Mouse (Mus musculus): Measurements from ENCODE around the gene Klre1. TPM values are rescaled to one million over a fixed set of nuclear protein-coding genes. Genes with fewer than 3 reads are reported as not detected.

Klre1 gene
- polyA plus RNA-seq, 1 experiment from 2014 or later: not detected

- 65% methylated on average over 6 of the region's 6 CpGs for WGBS
- Histone ChIP-seq H3K4me3 (replicated peaks) (no peak overlapping the region), H3K27me3 (no peaks in the 10 kb centered on the region), H3K9me3 (replicated peaks) (no peaks in the 10 kb centered on the region), H3K9ac (no peak overlapping the region), H3K27ac (no peak overlapping the region), H3K4me1 (no peaks in the 10 kb centered on the region), H3K36me3 (peaks cover 41% of the 10 kb centered on the region), H3K4me2 (no peak overlapping the region)
- 0 out of 2 replicates have a peak, but pooled peaks have one; percentile 67 for ATAC-seq (replicated peaks; ENCODE audit: low FRiP score)
These were observed 33.7 kb upstream of the Klre1 start for GRCm38 (mm10) chr6:129543709-129544606.

- no peak overlapping the region for H3K27ac ChIP-seq
- peaks cover 10% of the 10 kb centered on the region; the same call in 1 of the 2 replicates for H3K36me3 ChIP-seq
- 82% methylated on average over 2 of the region's 2 CpGs for WGBS
- no peaks in the 10 kb centered on the region for H3K9me3 ChIP-seq (replicated peaks)
- H3K27me3 ChIP-seq: no peaks in the 10 kb centered on the region
- no peak overlapping the region for H3K9ac ChIP-seq
- H3K4me3 ChIP-seq (replicated peaks): no peak overlapping the region
- ATAC-seq (replicated peaks; ENCODE audit: low FRiP score): no peak
- no peak overlapping the region for H3K4me2 ChIP-seq
- H3K4me1 ChIP-seq: no peaks in the 10 kb centered on the region
These were observed 30.4 kb upstream of the Klre1 start for GRCm38 (mm10) chr6:129547277-129547676.

GRCm38 (mm10) chr6:129548009-129548408 lies 29.7 kb upstream of the Klre1 start:
- Histone ChIP-seq H3K4me3 (replicated peaks) (no peak overlapping the region), H3K27ac (no peak overlapping the region), H3K36me3 (peaks cover 3% of the 10 kb centered on the region; the same call in 1 of the 2 replicates), H3K27me3 (no peaks in the 10 kb centered on the region), H3K4me1 (no peaks in the 10 kb centered on the region), H3K9me3 (replicated peaks) (no peaks in the 10 kb centered on the region), H3K9ac (no peak overlapping the region), H3K4me2 (no peak overlapping the region)
- 61% methylated on average over 3 of the region's 3 CpGs for WGBS
- no peak for ATAC-seq (replicated peaks; ENCODE audit: low FRiP score)

- Histone ChIP-seq H3K4me1 (peaks cover 14% of the 10 kb centered on the region; the same call in 1 of the 2 replicates), H3K9me3 (replicated peaks) (no peaks in the 10 kb centered on the region), H3K4me3 (replicated peaks) (no peak overlapping the region), H3K36me3 (no peaks in the 10 kb centered on the region), H3K27me3 (no peaks in the 10 kb centered on the region), H3K9ac (no peak overlapping the region), H3K4me2 (no peak overlapping the region), H3K27ac (peak overlapping the region; percentile 58; the same call in 1 of the 2 replicates)
- peak; percentile 73 for ATAC-seq (replicated peaks; ENCODE audit: low FRiP score)
These were observed 20.2 kb upstream of the Klre1 start for GRCm38 (mm10) chr6:129557298-129558023.

GRCm38 (mm10) chr6:129558946-129559640 lies 18.6 kb upstream of the Klre1 start:
- Histone ChIP-seq H3K27ac (peak overlapping the region; percentile 58; the same call in 1 of the 2 replicates), H3K9me3 (replicated peaks) (no peaks in the 10 kb centered on the region), H3K9ac (no peak overlapping the region), H3K36me3 (no peaks in the 10 kb centered on the region), H3K4me1 (peaks cover 14% of the 10 kb centered on the region; the same call in 1 of the 2 replicates), H3K27me3 (no peaks in the 10 kb centered on the region), H3K4me2 (no peak overlapping the region), H3K4me3 (replicated peaks) (no peak overlapping the region)
- ATAC-seq (replicated peaks; ENCODE audit: low FRiP score): peak; percentile 80
- 17% methylated on average over 12 of the region's 12 CpGs for WGBS

- no peak for ATAC-seq (replicated peaks; ENCODE audit: low FRiP score)
- Histone ChIP-seq H3K4me1 (peaks cover 14% of the 10 kb centered on the region; the same call in 1 of the 2 replicates), H3K27ac (no peak overlapping the region), H3K4me2 (no peak overlapping the region), H3K4me3 (replicated peaks) (no peak overlapping the region), H3K9ac (no peak overlapping the region), H3K9me3 (replicated peaks) (no peaks in the 10 kb centered on the region), H3K27me3 (no peaks in the 10 kb centered on the region), H3K36me3 (no peaks in the 10 kb centered on the region)
- 61% methylated on average over 4 of the region's 4 CpGs for WGBS
These were observed 18.1 kb upstream of the Klre1 start for GRCm38 (mm10) chr6:129559641-129560027.

- H3K4me2 ChIP-seq: no peak overlapping the region
- WGBS: 86% methylated on average over 2 of the region's 2 CpGs
- ATAC-seq (replicated peaks; ENCODE audit: low FRiP score): no peak
- H3K9ac ChIP-seq: no peak overlapping the region
- H3K36me3 ChIP-seq: no peaks in the 10 kb centered on the region
- no peaks in the 10 kb centered on the region for H3K9me3 ChIP-seq (replicated peaks)
- H3K27ac ChIP-seq: no peak overlapping the region
- no peaks in the 10 kb centered on the region for H3K27me3 ChIP-seq
- H3K4me1 ChIP-seq: no peaks in the 10 kb centered on the region
- H3K4me3 ChIP-seq (replicated peaks): no peak overlapping the region
These were observed 12.4 kb upstream of the Klre1 start for GRCm38 (mm10) chr6:129565257-129565656.

GRCm38 (mm10) chr6:129575315-129575714 lies 2.4 kb upstream of the Klre1 start:
- Histone ChIP-seq H3K27ac (no peak overlapping the region), H3K27me3 (no peaks in the 10 kb centered on the region), H3K9me3 (replicated peaks) (no peaks in the 10 kb centered on the region), H3K4me3 (replicated peaks) (no peak overlapping the region), H3K9ac (no peak overlapping the region), H3K36me3 (no peaks in the 10 kb centered on the region), H3K4me2 (no peak overlapping the region), H3K4me1 (no peaks in the 10 kb centered on the region)
- WGBS: 35% methylated on average over 2 of the region's 2 CpGs
- ATAC-seq (replicated peaks; ENCODE audit: low FRiP score): no peak

- H3K36me3 ChIP-seq: no peaks in the 10 kb centered on the region
- H3K27me3 ChIP-seq: no peaks in the 10 kb centered on the region
- ATAC-seq (replicated peaks; ENCODE audit: low FRiP score): no peak
- no peaks in the 10 kb centered on the region for H3K9me3 ChIP-seq (replicated peaks)
- no peak overlapping the region for H3K9ac ChIP-seq
- no peak overlapping the region for H3K27ac ChIP-seq
- H3K4me3 ChIP-seq (replicated peaks): no peak overlapping the region
- H3K4me1 ChIP-seq: no peaks in the 10 kb centered on the region
- WGBS: 60% methylated on average over 4 of the region's 4 CpGs
- no peak overlapping the region for H3K4me2 ChIP-seq
These were observed 3.6 kb downstream of the Klre1 start for GRCm38 (mm10) chr6:129581274-129581673.

GRCm38 (mm10) chr6:129581896-129582295 lies 4.2 kb downstream of the Klre1 start:
- Histone ChIP-seq H3K9me3 (replicated peaks) (no peaks in the 10 kb centered on the region), H3K27me3 (no peaks in the 10 kb centered on the region), H3K4me3 (replicated peaks) (no peak overlapping the region), H3K4me2 (no peak overlapping the region), H3K4me1 (no peaks in the 10 kb centered on the region), H3K27ac (no peak overlapping the region), H3K9ac (no peak overlapping the region), H3K36me3 (no peaks in the 10 kb centered on the region)
- WGBS: 78% methylated on average over 4 of the region's 4 CpGs
- no peak for ATAC-seq (replicated peaks; ENCODE audit: low FRiP score)

- Histone ChIP-seq H3K9ac (no peak overlapping the region), H3K27ac (no peak overlapping the region), H3K27me3 (no peaks in the 10 kb centered on the region), H3K4me2 (no peak overlapping the region), H3K4me3 (replicated peaks) (no peak overlapping the region), H3K4me1 (no peaks in the 10 kb centered on the region), H3K9me3 (replicated peaks) (no peaks in the 10 kb centered on the region), H3K36me3 (no peaks in the 10 kb centered on the region)
- no peak for ATAC-seq (replicated peaks; ENCODE audit: low FRiP score)
- WGBS: 74% methylated on average over 3 of the region's 3 CpGs
These were observed 5.3 kb downstream of the Klre1 start for GRCm38 (mm10) chr6:129583014-129583413.

- no peaks in the 10 kb centered on the region for H3K4me1 ChIP-seq
- H3K4me2 ChIP-seq: no peak within 1 kb of the TSS
- H3K9ac ChIP-seq: no peak within 1 kb of the TSS
- no peak for ATAC-seq (replicated peaks; ENCODE audit: low FRiP score)
- H3K36me3 ChIP-seq: no peaks in the 10 kb centered on the region
- H3K27me3 ChIP-seq: no peaks in the 10 kb centered on the region
- no peak within 1 kb of the TSS for H3K27ac ChIP-seq
- no peaks in the 10 kb centered on the region for H3K9me3 ChIP-seq (replicated peaks)
- 85% methylated on average over 3 of the region's 3 CpGs for WGBS
- no peak within 1 kb of the TSS for H3K4me3 ChIP-seq (replicated peaks)
These were observed 13.8 kb downstream of the Klre1 start, which contains the start of gene Klrd1 for GRCm38 (mm10) chr6:129591508-129591907. Klrd1 (plus strand) TSS chr6:129591782.
